Mouse (Mus musculus) cortical plate, adult 2 months (tissue): Measurements from ENCODE around the gene Lrrc27.

ENCODE experiments used
- CTCF ChIP-seq: fragments of 200-500 bp; IDR thresholded peaks from 2 replicates; pipeline ENCODE4 v1.5.1; 2011; ENCODE audit warnings: mild to moderate bottlenecking, control low read depth, low read length; ENCODE audit not compliant: insufficient read depth; ENCODE audit errors: extremely low read depth
- POLR2A ChIP-seq: fragments of 200-500 bp; IDR thresholded peaks from 2 replicates; pipeline ENCODE4 v1.6.1; 2011; ENCODE audit warnings: mild to moderate bottlenecking, low read length, control low read depth; ENCODE audit not compliant: insufficient read depth; ENCODE audit errors: extremely low read depth

GRCm38 (mm10) chr7:139184846-139185245, 27.9 kb upstream of the Lrrc27 start:
- no peak for TF ChIP-seq CTCF
- TF ChIP-seq POLR2A: no peak
